Mouse (Mus musculus) fat pad, adult 2 months (tissue): ENCODE measurements around the gene Plcl2.
"Not testable (repeated sequence)": the region's sequence is repeated elsewhere in the genome, so short reads cannot be mapped to it uniquely, and the experiment has no call there.

Experiments used
- DNase-seq: peaks from one replicate; pipeline ENCODE4 v3.0.0-alpha.2; 2011; ENCODE audit warnings: low read depth, low spot score; ENCODE audit errors: extremely low read depth

Plcl2 gene

GRCm38 (mm10) chr17:50620794-50621537 lies 111.8 kb downstream of the Plcl2 start:
- no peak for DNase-seq

- no peak for DNase-seq
Observed at GRCm38 (mm10) chr17:50621996-50622395, 112.8 kb downstream of the Plcl2 start.

GRCm38 (mm10) chr17:50625584-50625983 lies 116.4 kb downstream of the Plcl2 start:
- no peak for DNase-seq

GRCm38 (mm10) chr17:50627658-50628057 lies 118.5 kb downstream of the Plcl2 start:
- no peak for DNase-seq

DNA sequence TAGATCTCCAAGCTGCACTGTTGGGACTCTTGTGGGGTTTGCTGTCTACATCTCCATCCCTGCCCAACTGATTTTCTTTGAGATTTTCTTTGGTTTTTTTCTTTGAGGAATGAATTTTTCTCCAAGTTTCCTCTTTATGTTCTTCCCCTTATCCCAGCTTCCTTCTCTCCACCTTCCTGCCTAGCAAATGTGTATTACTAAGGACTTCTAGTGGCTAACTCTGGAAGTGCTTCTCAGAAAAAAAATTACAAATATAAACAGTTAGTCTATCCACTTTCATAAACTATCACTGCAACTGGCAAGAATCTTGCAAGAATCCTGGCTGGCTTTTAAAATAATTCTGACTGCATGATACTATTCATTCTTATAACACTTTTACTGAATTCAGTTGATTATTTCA lies 119.5 kb downstream of the Plcl2 start:
- no peak for DNase-seq

GRCm38 (mm10) chr17:50630992-50631391 lies 121.8 kb downstream of the Plcl2 start:
- DNase-seq, result not testable (repeated sequence)

GRCm38 (mm10) chr17:50634008-50634871 lies 125.0 kb downstream of the Plcl2 start:
- DNase-seq, result no peak

DNA sequence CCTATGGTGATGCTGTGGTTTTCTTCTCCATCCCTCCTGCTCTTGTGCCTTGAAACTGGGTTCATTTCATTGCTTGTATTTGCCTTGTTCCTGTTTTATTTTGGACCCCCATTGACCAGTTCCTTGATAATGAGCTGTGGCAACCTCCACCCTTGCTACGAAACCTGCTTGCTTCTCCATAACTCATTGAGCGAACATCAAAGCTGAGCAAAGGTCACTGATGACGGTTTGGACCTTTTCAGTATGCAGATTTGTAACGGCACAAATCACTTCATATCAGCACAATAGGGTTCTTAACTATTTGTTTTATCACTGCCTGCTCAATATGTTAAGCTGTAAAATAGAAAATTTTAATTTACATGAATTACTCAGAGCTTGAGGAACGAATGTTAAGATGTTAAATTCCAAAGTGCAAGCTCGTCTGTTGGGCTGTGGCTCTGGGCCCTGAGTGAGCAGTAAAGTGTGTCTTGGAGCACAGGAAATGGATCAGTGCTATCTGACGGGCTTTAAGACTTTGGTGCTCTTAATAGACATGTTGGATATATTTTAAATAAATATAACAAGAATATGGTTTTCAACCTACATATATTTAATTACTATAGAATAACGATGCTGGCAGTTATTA lies 126.9 kb downstream of the Plcl2 start:
- no peak for DNase-seq

- no peak for DNase-seq
Observed at GRCm38 (mm10) chr17:50638791-50639190, 129.6 kb downstream of the Plcl2 start.

- no peak for DNase-seq
Observed at GRCm38 (mm10) chr17:50641076-50641610, 131.9 kb downstream of the Plcl2 start.

DNA sequence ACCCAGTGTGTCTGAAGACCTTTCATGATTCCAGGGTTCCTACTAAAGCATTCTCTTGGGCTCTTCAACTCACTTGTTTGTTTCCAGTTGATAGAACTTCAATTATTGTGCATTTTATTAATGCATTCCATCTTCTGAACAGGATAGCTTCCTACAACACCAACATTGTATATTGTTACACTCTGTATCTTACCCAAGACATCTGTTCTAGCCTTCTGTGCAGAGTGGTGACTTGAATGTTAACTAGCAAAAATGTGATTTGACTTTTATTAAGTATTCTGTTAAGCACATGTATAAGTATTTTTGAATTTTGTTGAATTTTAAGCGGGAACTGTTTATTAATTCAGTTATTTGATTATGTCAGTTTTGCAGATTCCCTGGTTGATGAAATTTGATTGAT lies 132.7 kb downstream of the Plcl2 start:
- no peak for DNase-seq

DNA sequence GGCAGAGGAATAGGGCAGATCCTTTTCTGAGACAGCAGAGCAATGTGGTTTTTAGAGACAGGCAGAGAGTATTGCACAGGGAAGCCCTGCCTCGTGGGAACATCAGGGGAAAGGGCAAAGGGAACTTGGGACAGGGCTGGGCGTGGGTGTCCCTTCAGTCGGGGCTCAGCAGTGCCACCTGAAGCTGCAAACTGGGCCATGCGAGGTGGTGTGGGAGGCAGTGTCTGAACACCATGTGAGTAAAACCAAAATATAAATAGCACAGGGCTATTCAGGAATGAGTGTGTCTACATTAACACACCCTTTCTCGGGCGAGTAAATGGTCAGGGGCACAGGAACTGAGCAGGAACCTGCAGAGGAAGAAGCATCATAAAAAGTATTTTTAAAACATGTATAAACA lies 134.2 kb downstream of the Plcl2 start:
- DNase-seq, result no peak

DNA sequence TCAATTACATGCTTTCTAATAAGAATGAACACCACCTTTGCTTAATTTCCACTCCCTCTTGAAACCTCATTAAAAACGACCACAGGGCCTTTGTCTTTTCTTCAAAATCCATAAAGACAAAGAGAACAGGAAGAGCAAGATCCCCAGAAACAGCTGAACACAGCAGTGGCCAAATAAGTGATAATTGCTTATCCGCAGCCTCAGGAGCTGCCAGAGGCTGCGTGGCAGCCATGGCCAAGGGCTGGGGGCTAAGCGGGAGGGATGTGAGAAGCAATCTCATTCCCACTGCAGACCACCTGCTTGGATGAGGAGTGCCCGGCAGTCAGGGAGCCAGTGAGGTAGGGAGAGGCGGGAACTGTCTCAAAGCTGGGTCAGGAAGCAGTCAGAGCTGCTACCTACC lies 134.8 kb downstream of the Plcl2 start:
- no peak for DNase-seq

DNA sequence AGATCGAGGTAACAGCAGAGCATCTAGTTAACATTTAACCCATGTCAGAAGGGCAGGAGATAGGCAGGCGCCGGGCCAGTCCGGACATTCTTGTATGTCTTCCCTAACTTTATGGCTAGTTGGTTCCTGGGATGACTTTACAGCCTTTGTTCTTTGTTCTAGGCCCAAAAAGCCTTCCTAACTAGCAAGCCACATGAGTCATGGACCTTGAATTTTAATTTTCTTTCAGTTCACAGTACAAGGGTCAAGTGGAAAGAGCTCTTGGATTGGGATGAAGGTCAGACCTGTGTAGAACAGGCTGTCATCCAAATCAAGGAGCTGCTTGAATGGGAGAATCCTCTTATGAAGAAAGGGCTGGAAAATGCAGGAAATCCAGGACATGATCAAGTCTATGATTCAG lies 138.9 kb downstream of the Plcl2 start:
- DNase-seq, result not testable (repeated sequence)

DNA sequence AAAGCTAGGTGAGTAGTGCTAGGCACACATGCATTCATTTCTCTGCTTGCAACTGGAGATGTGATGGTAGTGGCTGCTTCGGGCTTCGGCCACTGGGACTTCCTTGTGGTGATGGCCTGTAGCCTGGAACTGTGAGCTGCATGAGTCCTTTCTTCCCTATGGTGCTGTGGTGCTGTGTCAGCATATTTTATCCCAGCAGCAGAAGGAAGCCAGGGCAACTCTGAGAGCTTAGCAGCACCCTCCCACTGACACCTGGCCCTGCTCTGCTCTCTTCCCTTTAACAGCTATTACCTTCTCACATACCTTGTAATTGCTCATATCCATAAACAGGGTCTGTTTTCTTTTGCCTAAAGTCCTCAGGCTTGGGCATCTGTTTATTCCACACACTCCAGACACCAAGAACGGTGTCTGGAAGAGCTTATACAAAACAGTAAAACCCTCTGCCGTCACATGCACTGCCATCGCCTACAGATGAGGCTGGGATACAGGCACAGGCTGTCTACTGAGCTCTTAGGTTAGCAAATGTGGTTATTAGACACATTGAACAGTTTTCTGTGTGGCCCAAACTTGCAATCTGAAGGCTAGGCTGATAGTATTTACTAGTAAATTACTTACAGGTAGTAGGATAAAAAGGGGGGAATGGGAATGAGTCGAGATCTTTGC lies 139.7 kb downstream of the Plcl2 start:
- DNase-seq, result no peak

GRCm38 (mm10) chr17:50650535-50651223 lies 141.5 kb downstream of the Plcl2 start:
- no peak for DNase-seq

GRCm38 (mm10) chr17:50654741-50655415 lies 145.7 kb downstream of the Plcl2 start:
- DNase-seq, result no peak

GRCm38 (mm10) chr17:50655416-50655776 lies 146.2 kb downstream of the Plcl2 start:
- no peak for DNase-seq

DNA sequence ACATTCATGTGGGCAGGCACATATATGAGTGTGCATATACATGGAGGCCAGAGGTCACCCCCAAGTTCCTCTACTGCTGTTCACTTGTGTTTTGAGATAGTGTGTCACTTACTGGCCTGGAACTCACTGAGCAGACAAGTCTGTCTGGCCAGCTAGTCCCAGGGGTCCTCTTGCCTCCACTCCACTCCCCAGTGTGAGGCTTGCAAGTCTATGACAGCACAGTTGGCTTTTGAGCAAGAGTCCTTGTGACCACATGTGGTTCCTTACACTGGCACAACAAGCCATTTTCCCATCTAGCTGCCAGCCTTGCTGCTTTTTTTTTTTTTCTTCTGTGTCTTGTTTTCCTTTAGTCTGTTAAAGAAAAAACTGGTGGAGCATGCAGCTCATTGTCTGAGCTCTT lies 148.1 kb downstream of the Plcl2 start:
- no peak for DNase-seq

GRCm38 (mm10) chr17:50658901-50659300 lies 149.7 kb downstream of the Plcl2 start:
- DNase-seq, result no peak
